Mouse (Mus musculus): ENCODE results near the gene Piwil4. TPM values are rescaled to one million over a fixed set of nuclear protein-coding genes. Genes with fewer than 3 reads are reported as not detected.

Piwil4 gene
- total RNA-seq (2021) = not detected
- long read RNA-seq, experiment 1 = 0 reads
- long read RNA-seq, experiment 2 = 0 reads

GRCm38 (mm10) chr9:14740151-14740924 is at the start of gene Piwil4:
Gene Piwil4, minus strand, starts transcription at chr9:14740733.
- TF ChIP-seq CTCF (conservative IDR thresholded peaks at IDR 0.05) = no peak
- DNase-seq (ENCODE audit: low spot score in 2 of 2) = no peak
- H3K4me3 ChIP-seq = no peak within 1 kb of the TSS
- H3K27ac ChIP-seq = no peak within 1 kb of the TSS

- no peak for TF ChIP-seq CTCF (conservative IDR thresholded peaks at IDR 0.05)
- no peak overlapping the region for H3K27ac ChIP-seq
- DNase-seq (ENCODE audit: low spot score in 2 of 2) = no peak
- H3K4me3 ChIP-seq = no peak overlapping the region
Measured at GRCm38 (mm10) chr9:14787356-14787755, 46.8 kb upstream of the Piwil4 start.

- Histone ChIP-seq H3K27ac (peak within 1 kb of the TSS; percentile 97), H3K4me3 (peak within 1 kb of the TSS; percentile 77)
- TF ChIP-seq CTCF (conservative IDR thresholded peaks at IDR 0.05) = 0 out of 2 replicates have a peak, but pooled peaks have one; percentile 15
- DNase-seq (ENCODE audit: low spot score in 2 of 2) = peak; percentile 90 to 94
Measured at GRCm38 (mm10) chr9:14784039-14785002, 43.8 kb upstream of the Piwil4 start, which contains the start of the genes Mre11a and Ankrd49. Gene Mre11a, plus strand, starts transcription at chr9:14784654. Gene Ankrd49, minus strand, starts transcription at chr9:14784856.

- H3K27ac ChIP-seq = no peak overlapping the region
- H3K4me3 ChIP-seq = no peak overlapping the region
- TF ChIP-seq CTCF (conservative IDR thresholded peaks at IDR 0.05) = no peak
- no peak for DNase-seq (ENCODE audit: low spot score in 2 of 2)
Measured at GRCm38 (mm10) chr9:14778341-14778740, 37.8 kb upstream of the Piwil4 start.

DNA sequence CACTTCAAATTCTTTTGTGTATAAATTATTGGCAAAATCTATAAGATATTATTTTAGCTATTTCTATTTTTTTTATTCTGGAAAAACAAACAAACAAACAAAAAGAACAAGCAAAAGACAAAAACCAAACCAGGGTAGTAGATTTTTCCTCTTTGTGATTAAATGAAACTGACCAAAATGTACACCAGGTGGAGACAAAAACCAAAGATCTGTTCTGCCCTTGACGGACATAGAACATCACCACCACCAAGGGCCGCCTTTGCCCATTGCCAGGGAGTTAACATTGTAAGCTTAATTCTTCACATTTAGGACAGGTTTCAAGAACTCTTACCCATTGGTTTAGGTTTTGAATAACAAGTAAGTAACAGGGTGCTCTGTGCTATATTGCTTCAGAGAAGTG is 33.3 kb upstream of the Piwil4 start:
- H3K4me3 ChIP-seq = no peak overlapping the region
- DNase-seq (ENCODE audit: low spot score in 2 of 2) = peak in 1 of 2 experiments; percentile 23
- TF ChIP-seq CTCF (conservative IDR thresholded peaks at IDR 0.05) = peak; percentile 68
- H3K27ac ChIP-seq = no peak overlapping the region

- no peak for TF ChIP-seq CTCF (conservative IDR thresholded peaks at IDR 0.05)
- Histone ChIP-seq H3K4me3 (no peak overlapping the region), H3K27ac (no peak overlapping the region)
- DNase-seq (ENCODE audit: low spot score in 2 of 2) = no peak
Measured at GRCm38 (mm10) chr9:14772074-14772473, 31.5 kb upstream of the Piwil4 start.

- no peak for TF ChIP-seq CTCF (conservative IDR thresholded peaks at IDR 0.05)
- Histone ChIP-seq H3K27ac (no peak within 1 kb of the TSS), H3K4me3 (no peak within 1 kb of the TSS)
- DNase-seq (ENCODE audit: low spot score in 2 of 2) = no peak
Measured at GRCm38 (mm10) chr9:14770803-14771471, 30.4 kb upstream of the Piwil4 start, which contains the start of gene 1700012B09Rik. Gene 1700012B09Rik, minus strand, starts transcription at chr9:14771030.

DNA sequence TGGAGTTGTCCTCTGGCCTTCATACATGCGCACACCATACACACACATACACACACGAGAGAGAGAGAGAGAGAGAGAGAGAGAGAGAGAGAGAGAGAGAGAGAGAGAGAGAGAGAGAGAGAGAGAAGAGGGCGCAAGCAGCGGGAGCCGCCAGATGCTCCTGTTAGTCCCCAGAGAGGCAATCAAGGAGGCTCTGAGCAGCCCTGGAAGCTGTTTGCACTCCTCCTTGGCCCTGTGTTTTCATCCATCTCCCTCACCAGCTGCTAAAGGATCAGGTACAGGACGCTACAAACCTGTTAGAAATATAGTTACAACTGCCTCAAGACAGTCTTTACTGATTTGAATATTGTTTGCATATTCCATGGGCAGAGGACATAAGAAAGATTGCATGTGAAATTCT is 29.3 kb upstream of the Piwil4 start:
- Histone ChIP-seq H3K27ac (no peak overlapping the region), H3K4me3 (no peak overlapping the region)
- TF ChIP-seq CTCF (conservative IDR thresholded peaks at IDR 0.05) = no peak
- no peak for DNase-seq (ENCODE audit: low spot score in 2 of 2)

- peak; percentile 88 for TF ChIP-seq CTCF (conservative IDR thresholded peaks at IDR 0.05)
- H3K4me3 ChIP-seq = no peak overlapping the region
- no peak overlapping the region for H3K27ac ChIP-seq
- DNase-seq (ENCODE audit: low spot score in 2 of 2) = peak; percentile 16 to 61
Measured at GRCm38 (mm10) chr9:14764765-14765164, 24.2 kb upstream of the Piwil4 start.

DNA sequence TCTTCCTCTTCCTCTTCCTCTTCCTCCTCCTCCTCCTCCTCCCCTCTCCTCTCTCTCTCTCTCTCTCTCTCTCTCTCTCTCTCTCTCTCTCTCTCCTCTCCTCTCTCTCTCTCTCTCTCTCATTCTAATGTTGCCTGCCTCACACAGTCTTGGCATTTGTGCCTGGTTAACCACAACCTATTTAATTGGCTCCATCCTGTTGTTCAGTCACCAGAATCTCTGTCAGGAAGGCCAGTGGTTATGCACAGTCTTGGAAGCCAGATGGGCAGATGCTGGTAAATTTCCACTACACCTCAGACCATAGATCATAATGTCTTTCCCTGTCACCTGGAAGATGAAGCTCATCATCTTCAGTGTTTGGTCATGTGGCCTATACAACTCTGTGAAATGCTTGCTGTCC is 18.7 kb upstream of the Piwil4 start:
- no peak for DNase-seq (ENCODE audit: low spot score in 2 of 2)
- no peak overlapping the region for H3K4me3 ChIP-seq
- no peak for TF ChIP-seq CTCF (conservative IDR thresholded peaks at IDR 0.05)
- H3K27ac ChIP-seq = no peak overlapping the region

DNA sequence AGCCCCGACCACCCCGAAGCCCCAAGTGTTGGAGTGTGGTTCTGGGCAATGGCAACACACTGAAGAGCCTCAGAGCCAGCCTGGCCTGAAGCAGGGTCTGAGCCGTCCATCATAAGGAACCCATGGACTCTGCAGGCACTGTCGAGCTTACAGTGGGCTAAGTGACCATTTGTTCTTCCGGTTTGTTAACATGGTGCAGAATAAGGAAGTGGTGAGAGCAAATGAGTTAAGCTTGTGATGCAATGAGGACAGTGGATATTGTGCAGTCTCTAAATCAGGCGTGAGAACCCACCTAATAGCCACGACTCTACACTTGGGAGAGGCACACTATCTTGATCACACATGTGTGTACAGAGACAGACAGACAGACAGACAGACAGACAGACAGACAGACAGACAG is 18.1 kb upstream of the Piwil4 start:
- TF ChIP-seq CTCF (conservative IDR thresholded peaks at IDR 0.05) = no peak
- no peak overlapping the region for H3K27ac ChIP-seq
- H3K4me3 ChIP-seq = no peak overlapping the region
- DNase-seq (ENCODE audit: low spot score in 2 of 2) = no peak

DNA sequence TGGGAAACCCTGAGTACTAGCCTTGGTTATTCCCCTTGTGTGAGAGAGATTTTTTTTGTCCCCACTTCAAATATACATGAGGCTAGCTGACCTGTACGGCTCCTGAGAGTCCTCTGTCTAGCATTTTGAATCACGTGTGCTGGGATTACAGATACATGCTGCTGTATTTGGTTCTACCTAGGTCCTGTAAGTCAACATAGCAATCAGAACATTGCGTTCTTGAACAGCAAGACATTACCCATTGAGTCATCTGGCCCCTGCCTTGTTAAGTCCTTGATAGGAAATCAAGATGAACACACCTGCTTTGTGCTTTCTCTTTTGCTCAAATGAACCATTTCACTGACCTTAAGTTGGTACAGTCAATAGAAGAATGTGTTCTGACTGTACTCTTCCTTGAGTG is 13.9 kb upstream of the Piwil4 start:
- no peak for TF ChIP-seq CTCF (conservative IDR thresholded peaks at IDR 0.05)
- no peak for DNase-seq (ENCODE audit: low spot score in 2 of 2)
- Histone ChIP-seq H3K4me3 (no peak overlapping the region), H3K27ac (no peak overlapping the region)

Measured in layer of hippocampus, adult 2 months (tissue).